Mouse (Mus musculus) embryonic fibroblast, embryonic 13.5 days (primary cell): ENCODE data around the gene Gria3.

ENCODE experiments used
- CTCF ChIP-seq: IDR thresholded peaks from 2 replicates; pipeline ENCODE4 v1.5.1; 2011; ENCODE audit warnings: mild to moderate bottlenecking, control low read depth, low read length, moderate library complexity, borderline replicate concordance; ENCODE audit not compliant: insufficient read depth
- POLR2A ChIP-seq: IDR thresholded peaks from 2 replicates; pipeline ENCODE4 v1.6.1; 2011; ENCODE audit warnings: low read depth, mild to moderate bottlenecking, control low read depth, low read length, moderate library complexity

DNA sequence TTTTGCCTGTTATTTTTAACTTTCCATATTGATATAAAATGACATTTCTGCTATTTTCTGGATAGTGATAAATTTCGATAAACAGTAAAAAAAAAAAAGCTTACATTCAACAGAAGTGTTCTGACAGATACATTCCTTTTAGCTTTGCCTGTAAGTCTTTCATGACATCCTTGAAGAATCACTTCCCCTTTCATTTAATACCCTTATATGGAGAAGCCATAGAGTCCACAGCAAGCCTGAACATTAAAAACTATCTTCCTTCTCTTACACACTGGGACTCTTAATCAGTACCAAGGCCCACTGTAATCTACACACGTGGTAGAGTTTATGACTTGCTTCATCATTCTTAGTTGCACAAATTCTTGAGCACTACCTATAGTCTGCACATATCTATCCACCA lies 131.9 kb downstream of the Gria3 start:
- no peak for TF ChIP-seq CTCF
- TF ChIP-seq POLR2A: no peak
